Mouse (Mus musculus) c-Kit-positive CD71-negative TER-119-negative erythroid progenitor cells, embryonic 14.5 days (primary cell): ENCODE measurements around the gene Galnt9.

Source experiments
- DNase-seq: peaks from one replicate; pipeline ENCODE4 v3.0.0-alpha.2; 2013; ENCODE audit warnings: low read depth

The Galnt9 gene

GRCm38 (mm10) chr5:110635951-110636707, 92.0 kb downstream of the Galnt9 start:
- DNase-seq: no peak

- DNase-seq: no peak
These were observed 94.3 kb downstream of the Galnt9 start for GRCm38 (mm10) chr5:110638306-110639074.

DNA sequence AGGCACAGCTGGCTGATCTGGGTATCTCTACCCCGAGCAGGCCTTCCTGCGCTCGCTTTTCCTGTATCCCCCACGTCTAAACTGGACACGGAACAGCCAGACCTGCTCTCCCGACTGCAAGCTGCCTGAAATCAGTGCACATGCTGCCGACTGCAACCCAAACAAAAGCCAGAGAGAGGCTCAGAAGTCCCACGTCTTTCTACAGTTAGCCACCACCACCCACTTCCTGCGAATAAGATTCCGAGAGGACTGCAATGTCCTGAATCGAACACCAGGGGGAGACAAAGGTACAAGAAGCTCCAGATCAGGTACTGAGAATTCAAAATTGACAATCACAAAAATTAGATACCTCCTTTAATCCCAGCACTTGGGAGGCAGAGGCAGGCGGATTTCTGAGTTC, 95.3 kb downstream of the Galnt9 start:
- peak; percentile 73 for DNase-seq

GRCm38 (mm10) chr5:110646377-110646776, 102.2 kb downstream of the Galnt9 start:
- DNase-seq: no peak

GRCm38 (mm10) chr5:110652719-110653648, 108.8 kb downstream of the Galnt9 start, which contains the start of the genes Noc4l and Ddx51:
Gene Noc4l (minus strand): TSS chr5:110653417.
Gene Ddx51 (plus strand): TSS chr5:110653451.
- peak; percentile 96 for DNase-seq

- no peak for DNase-seq
These were observed 109.5 kb downstream of the Galnt9 start for GRCm38 (mm10) chr5:110653686-110654085.

- no peak for DNase-seq
These were observed 115.5 kb downstream of the Galnt9 start for GRCm38 (mm10) chr5:110659682-110660081.

DNA sequence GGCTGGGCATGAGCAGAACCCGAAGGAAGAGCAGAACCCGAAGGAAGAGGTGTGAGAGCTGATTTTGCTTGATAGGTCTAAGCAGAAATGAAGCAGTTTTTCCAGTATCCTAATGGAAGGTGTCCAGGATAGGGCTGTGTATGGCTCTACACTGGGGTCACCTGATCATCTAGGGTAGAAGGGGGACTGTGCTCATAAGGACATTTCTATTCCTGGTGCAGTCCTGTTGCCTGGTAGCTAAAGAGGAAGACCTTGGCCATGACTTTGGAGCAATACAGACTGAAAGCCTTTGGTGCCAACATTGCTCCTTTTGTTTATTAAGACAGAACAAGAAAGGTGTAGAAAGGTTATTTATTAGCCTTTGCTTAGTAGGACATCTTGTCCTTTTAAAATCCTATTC, 119.9 kb downstream of the Galnt9 start:
- no peak for DNase-seq

GRCm38 (mm10) chr5:110664750-110665269, 120.7 kb downstream of the Galnt9 start:
- no peak for DNase-seq

DNA sequence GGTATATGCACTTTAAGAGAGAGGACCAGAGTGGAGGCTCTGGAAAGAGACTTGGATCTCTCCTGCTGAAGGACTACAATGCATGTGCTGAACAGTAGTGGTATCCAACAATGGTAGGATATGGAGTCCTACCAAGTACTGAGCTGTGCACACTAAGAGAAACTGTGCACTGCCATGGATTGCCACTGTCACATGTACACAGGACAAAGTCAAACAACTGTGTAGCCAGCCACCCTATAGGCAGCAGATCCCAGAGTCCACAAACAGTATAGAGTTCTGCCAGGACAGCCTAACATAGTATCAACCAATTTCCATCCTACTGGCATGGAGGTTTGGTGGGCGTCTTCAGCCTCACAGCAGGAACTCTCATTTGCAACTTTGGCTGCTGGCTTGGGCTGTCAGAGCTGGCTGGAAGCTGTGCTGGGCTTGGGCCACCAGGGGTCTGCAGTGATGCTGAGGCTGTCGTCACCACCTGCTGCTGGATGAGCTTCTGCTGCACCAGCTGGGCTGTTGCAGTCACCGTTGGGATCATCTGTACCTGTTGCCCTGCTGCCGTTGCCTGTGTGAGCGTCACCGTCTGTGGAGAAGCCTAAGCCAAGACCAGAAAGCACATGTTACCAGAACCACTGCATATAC, 121.4 kb downstream of the Galnt9 start:
- DNase-seq: no peak
